Mouse (Mus musculus) 3134 (cell line): ENCODE data around the gene Kcnmb2.

Source experiments
- DNase-seq: peaks from one replicate; pipeline ENCODE4 v3.0.0-alpha.2; 2011; ENCODE audit warnings: low spot score; ENCODE audit not compliant: insufficient read length; ENCODE audit errors: extremely low read depth

The Kcnmb2 gene

DNA sequence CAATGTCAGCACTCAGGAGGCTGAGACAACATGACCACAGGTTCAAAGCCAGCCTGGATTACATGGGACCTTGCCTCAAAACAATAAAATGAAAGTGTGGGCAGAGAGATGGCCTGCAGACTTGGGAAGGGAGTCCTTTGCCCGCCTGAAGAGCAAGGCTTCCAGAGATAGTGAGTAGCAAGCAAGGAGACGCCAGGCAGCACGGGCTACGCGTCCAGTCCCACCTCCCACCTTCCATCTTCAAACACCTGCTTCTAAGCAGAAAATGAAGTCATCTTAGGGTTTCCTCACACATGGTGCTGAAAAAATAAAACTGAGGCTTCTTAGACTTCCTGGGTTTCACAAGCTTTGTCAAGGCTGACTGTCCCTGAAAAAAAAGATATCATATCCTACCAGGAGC lies 109.3 kb downstream of the Kcnmb2 start:
- DNase-seq = no peak

GRCm38 (mm10) chr3:32012205-32012931 lies 110.1 kb downstream of the Kcnmb2 start:
- no peak for DNase-seq

DNA sequence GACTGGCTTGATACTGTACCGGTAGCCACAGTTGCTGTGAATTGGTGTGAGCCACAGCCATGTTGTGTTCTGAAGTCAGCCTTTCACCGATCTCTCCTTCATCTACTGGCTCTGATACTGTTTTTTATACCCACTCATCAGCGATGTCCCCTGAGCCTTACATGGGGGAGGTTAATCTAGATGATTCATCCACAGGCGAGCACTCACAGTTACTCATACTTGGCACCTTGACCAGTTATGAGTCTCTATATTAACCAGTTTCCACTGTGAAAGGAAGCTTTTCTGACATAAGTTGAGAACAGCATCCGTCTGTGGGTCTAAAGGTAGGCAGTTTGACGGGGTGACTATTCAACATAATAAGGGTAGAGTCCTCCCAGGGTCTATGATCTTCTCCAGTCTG lies 118.7 kb downstream of the Kcnmb2 start:
- peak; percentile 58 for DNase-seq

DNA sequence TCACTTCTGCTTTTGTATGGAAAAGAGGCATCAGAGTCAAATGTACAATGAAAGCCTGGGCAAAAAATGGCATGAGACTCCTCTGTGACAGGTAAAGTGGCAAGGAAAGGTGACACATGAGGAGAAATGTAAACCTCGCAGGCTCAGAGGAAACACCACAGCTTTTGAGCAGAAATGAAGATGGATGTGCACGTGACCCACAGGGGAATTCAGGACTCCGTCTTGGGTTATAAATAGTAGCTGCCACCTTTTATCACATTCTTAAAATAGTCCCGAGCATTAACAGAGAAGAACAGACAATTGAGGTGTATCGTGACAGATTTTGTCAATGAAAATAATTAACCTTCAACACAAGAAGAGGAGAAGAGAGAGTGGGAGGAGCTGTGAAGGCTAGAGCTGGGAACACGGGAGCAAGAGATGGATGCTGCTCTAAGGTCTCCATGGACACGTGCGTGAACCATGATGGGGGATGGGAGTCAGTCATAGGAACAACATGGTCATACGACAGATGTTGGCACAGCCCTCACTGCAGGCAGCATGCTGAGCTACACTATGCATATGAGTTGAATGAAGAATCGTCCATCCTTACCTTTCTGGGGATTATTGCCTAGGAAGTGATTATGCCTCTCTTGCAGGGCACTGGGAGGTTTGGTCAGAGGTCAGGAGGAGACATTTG lies 127.2 kb downstream of the Kcnmb2 start:
- DNase-seq = no peak

DNA sequence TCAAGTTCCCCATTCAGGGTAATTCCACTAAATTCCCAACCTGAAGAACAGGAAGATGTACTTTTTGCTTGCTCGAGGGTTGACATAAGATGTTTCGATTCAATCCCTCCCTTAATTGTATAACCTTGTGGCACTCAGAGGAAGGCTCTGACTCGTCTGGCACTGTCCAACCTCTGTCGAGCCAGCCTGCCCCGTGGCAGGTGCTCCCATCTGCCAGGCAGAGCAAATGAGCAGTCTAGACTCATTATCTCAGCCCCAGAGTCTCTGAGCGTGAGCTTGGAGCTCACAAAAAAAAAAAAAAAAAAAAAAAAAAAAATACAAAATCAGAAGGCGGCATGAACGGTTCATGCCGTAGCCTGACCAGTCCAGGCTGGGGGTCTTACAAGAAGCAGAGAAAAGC lies 130.1 kb downstream of the Kcnmb2 start:
- DNase-seq = no peak

GRCm38 (mm10) chr3:32043814-32044213 lies 141.5 kb downstream of the Kcnmb2 start:
- no peak for DNase-seq

GRCm38 (mm10) chr3:32048777-32049176 lies 146.5 kb downstream of the Kcnmb2 start:
- no peak for DNase-seq

GRCm38 (mm10) chr3:32052596-32052995 lies 150.3 kb downstream of the Kcnmb2 start:
- DNase-seq = no peak

GRCm38 (mm10) chr3:32053610-32054241 lies 151.4 kb downstream of the Kcnmb2 start:
- DNase-seq = no peak

DNA sequence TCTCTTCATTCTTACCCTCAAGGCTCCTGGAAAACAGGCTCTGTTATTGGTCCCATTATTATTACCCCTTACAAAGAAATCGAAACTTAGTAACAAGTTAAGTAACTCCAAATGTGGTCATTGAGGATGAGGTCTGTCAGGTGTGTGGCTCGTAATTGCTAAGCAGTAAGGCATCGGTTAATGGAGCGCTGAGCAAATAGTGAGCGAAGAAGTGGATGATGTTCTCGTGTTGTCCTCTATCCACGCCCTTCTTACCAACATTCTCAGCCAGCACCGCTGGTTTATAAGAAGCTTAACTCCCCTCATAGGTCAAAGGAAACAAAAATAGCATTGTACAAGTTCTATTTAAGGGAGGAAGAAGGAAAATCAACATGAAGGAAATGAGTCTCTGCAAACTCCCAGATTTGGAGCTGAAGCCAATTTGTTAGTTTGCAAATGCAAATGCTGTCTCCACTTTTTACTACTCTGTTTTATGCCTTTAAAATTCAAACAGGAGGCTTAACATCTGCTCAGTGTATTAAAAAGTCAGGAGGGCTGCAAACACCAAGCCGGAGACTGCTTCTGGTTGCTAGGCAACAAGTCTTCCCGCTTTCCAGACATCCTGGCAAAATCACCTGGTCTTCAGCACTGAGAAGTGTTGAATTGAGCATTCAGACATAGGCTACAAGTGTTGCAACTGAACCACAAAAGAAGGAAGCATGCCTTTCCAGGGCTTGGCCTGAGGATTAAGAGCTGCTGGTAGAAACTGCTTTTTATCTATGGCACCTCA lies 157.8 kb downstream of the Kcnmb2 start:
- no peak for DNase-seq

- DNase-seq = no peak
Observed at GRCm38 (mm10) chr3:32062685-32063084, 160.4 kb downstream of the Kcnmb2 start.

- DNase-seq = no peak
Observed at GRCm38 (mm10) chr3:32063312-32063711, 161.0 kb downstream of the Kcnmb2 start.

DNA sequence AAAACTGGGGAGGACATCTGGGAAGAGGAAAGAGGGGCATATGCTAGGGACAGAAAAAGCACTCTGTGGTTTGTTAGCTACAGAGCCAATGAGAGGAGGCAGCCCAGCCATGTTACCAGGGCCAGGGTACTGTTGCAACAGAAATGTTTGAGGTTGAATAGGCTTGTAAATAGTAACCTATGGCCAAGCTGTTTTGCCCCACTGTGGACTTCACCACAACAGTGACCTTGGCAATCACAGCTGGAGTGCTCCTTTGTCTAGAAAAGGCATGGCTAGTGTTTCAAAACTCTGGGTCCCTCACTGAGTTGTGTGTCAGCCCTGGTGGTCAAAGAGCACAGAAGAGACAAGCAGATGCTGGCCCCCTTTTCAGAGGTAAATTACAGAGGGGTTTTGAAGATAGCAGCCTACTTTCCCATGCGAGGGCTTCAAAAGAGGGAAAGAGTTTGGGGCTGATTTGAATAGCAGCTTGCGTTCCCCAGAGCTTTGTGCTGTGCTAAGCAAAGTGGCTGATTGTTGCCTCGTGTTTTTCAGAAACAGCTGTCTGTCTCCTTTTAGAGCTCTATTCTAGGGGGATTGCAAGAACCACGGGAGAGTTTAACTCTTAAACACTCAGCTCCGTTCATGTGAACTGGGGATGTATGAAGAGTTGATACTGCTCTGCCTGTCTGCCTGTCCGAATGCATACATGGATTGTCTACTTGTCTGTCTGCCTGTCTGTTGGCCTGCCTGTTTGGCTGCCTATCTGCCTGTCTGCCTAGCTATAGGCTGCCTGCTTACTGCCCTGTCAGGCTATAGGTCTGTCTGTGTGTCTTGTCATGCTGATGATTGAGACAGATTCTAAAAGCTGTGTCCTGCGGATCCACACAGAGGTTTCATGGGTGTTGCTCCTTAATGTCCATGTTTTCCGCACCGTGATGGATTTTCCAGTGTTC lies 165.0 kb downstream of the Kcnmb2 start:
- DNase-seq = no peak

DNA sequence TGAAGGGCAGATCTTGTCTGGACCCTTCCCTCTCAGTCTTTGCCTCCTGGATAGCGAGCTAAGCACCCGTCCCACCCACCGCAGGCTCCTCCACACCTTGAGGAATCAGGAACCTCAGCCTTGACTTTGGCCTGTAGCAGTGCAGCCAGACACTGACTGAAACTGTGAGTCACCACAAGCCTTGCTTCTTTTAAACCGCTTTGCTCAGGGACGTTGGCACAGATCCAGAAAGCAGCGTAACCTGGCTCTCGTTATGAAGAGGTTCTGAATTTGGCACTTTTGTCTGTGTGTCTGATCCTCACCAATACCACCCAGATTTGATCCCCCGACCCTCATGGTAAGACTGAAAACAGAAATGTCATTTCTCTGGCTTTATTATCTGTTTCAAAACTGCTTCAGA lies 171.6 kb downstream of the Kcnmb2 start:
- DNase-seq = no peak

GRCm38 (mm10) chr3:32088762-32089161 lies 186.5 kb downstream of the Kcnmb2 start:
- no peak for DNase-seq

GRCm38 (mm10) chr3:32101391-32101790 lies 199.1 kb downstream of the Kcnmb2 start:
- DNase-seq = no peak

DNA sequence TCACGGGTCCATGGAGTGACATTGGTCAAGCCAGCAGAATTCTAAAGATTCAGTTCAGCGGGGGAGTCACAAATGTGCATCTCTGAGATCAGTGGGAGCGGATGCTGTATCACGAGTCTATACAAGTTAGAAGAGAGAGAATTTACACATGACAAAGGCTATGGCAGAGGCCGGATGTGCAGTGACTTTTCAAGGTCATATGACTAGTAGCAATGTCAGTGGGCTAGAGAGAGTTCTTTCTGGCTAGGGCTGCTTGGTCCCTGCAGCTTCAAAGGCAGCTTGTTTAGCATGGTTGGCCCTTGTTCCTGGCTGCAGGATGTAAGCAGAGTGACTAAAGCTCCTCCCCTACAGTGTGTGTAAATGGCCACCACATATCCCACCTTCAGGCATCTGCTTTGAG lies 217.5 kb downstream of the Kcnmb2 start:
- no peak for DNase-seq

DNA sequence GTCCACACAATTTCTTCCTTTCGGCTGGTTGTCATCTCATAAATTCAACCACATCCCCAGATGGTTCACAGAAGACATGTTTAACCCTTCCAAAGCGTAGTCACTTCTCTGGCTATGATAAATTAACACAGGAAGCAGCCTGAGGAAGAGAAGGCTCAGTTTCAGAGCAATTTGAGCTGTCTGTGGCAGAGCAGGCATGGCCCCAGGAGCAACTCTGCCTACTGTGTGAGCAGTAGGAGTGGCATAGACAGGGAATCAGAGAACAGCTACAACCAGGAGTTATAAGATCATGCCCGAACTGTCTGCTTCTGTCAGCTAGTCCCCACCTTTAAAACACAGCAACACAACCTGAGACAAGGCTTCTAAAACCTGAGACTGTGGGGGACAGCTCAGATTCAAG lies 219.4 kb downstream of the Kcnmb2 start:
- DNase-seq = no peak

DNA sequence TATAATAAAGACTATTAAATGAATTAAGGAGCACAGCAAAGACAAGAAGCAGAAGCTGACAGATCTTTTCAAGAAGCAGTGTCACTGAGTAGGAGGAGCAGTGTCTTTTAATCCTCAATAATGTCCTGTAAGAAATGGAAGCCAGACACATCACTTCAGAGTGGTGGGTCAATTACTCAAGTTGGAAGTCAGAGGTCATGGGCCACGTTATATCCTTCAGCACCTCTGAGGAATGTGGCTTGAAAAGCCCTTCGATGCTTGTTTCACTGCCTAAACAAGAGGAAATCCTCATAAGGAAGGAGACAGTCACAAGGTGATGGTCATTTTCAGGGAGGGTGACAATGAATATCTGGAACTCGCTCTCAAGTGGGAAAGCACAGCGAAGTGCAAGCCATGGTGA lies 223.1 kb downstream of the Kcnmb2 start:
- no peak for DNase-seq

DNA sequence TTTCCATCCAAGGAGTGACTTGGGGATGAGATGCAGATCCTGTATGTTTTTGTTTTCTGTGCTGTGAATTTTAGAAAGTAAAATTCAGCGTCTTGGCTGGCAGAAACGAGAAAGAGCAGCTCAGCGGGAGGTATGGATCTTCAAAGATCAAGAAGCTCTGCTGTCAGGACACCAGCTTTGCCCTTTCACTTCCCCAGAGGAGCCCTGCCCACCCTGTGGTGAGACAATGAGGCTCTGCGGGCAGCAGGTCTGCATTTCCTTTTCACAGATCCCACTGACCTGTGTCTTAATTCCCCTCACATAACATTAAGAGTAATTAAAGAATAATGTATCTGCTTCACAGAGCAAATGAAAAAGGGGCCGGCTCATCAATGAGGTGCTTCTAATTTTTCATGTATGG lies 226.1 kb downstream of the Kcnmb2 start:
- no peak for DNase-seq
